Mouse (Mus musculus): ENCODE data around the gene Trim8.
A peak's percentile ranks its signal among the peaks of the same experiment; 100 is the strongest.

The Trim8 gene

GRCm38 (mm10) chr19:46558631-46559030 lies 57.1 kb downstream of the Trim8 start:
- DNase-seq: peak; percentile 68

DNA sequence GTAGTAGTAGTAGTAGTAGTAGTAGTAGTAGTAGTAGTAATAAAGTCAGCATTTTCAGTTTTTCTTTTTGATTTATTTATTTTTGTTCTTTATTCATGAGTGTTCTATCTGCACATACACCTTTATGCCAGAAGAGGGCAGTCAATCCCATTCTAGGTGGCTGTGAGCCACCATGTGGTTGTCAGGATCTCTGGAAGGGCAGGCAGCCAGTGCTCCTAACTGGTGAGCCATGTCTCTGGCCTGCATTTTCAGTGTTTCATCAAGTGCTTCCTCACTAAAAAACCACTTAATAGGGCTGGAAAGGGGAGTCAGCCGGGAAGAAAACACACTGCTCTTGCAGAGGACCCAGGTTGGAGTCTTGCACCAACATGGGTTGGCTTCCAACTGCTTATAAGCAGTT lies 60.6 kb downstream of the Trim8 start:
- peak; percentile 73 for DNase-seq

DNA sequence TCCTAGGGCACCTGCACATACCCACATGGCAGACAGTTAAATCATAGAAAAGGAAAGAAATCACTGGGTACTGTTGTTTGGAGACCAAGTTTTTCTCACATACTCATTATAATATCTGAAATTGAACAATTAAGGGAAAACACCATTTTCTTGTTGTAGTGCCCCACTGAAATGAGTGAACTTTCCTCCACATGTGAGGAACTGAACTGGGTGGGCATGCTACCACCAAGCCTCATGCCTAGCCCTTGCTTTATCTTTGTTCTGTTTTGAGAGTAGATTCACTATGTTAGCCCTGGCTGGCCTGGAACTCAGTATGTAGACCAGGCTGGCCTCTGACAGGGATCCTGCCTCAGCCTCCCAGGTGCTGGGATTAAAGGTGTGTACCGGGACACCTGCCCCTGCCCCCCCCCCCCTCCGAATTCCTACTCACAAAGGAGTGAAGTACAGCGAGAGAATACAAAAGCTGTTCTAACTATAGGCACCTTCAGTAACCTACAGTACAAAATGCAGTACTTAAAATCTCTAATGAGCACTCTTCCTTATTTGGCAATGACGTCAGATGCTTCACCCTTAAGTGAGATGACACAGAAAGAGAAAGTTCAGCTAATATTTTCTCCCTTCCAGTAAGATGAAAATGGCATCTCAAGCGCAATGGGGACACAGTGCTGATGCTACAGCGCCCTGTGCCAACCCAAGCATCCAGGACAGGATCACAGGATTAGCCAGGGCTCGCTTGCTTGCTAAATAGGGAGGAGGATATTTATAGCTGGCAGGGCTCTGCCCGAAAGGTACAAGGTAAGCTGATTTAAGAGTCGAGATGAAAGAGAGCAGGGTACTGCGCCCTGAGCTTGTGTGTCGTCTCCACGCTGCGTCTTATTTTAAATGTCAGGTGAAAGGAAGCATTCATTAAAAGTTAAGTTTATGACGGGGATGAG lies 61.3 kb downstream of the Trim8 start:
- peak; percentile 80 for DNase-seq

DNA sequence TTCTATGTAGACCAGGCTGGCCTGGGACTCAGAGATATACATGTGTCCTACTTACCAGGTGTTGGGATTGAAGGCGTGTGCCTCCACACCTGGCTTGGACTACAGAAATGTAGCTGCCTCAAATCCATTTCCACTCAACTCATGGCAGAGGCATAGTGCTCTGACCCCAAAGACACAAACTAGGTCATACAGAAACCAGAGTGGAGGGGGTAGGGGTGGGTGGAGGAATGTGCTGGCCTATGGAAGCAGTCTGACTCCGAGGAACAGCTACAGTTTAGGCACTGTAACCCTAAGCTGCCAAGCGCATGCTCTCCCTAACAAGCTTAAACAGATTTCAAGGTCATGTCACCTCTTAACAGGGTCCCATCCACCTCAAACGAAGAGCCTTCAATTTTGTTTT lies 62.1 kb downstream of the Trim8 start:
- DNase-seq: no peak

GRCm38 (mm10) chr19:46564043-46564462 lies 62.6 kb downstream of the Trim8 start:
- no peak for DNase-seq

All from cerebellum, adult 11-12 months (tissue).